Mouse (Mus musculus) embryonic facial prominence, embryonic 15.5 days (tissue): ENCODE data around the gene Mill2. TPM values are rescaled to one million over a fixed set of nuclear protein-coding genes. Genes with fewer than 3 reads are reported as not detected.
"Not testable (repeated sequence)": the region's sequence is repeated elsewhere in the genome, so short reads cannot be mapped to it uniquely, and the experiment has no call there.

Experiments used
- ATAC-seq: fragments of 200-750 bp; cut with Nextera tagmentation; 2 replicates; pipeline ENCODE4 v1.8.0; 2017; ENCODE audit warnings: low read depth, moderate TSS enrichment; ENCODE audit not compliant: insufficient number of reproducible peaks, low FRiP score, low TSS enrichment
- H3K27ac ChIP-seq: fragments of 300-500 bp; sonication (generic); replicated peaks from 2 replicates; pipeline ENCODE4 v1.5.1; 2015; ENCODE audit warnings: mild to moderate bottlenecking, inconsistent platforms
- H3K27me3 ChIP-seq: fragments of 300-500 bp; sonication (generic); 2 replicates; pipeline ENCODE4 v1.6.1; 2015; ENCODE audit warnings: inconsistent platforms
- H3K36me3 ChIP-seq: fragments of 300-500 bp; sonication (generic); 2 replicates; pipeline ENCODE4 v1.6.1; 2015; ENCODE audit warnings: mild to moderate bottlenecking, inconsistent platforms
- H3K4me1 ChIP-seq: fragments of 300-500 bp; sonication (generic); 2 replicates; pipeline ENCODE4 v1.6.1; 2015; ENCODE audit warnings: inconsistent platforms
- H3K4me2 ChIP-seq: fragments of 300-500 bp; sonication (generic); replicated peaks from 2 replicates; pipeline ENCODE4 v1.6.1; 2015; ENCODE audit warnings: mild to moderate bottlenecking, inconsistent platforms
- H3K4me3 ChIP-seq: fragments of 300-500 bp; sonication (generic); replicated peaks from 2 replicates; pipeline ENCODE4 v1.5.1; 2015; ENCODE audit warnings: mild to moderate bottlenecking, inconsistent platforms
- H3K9ac ChIP-seq: fragments of 300-500 bp; sonication (generic); 2 replicates; pipeline ENCODE4 v1.6.1; 2015; ENCODE audit warnings: inconsistent platforms
- H3K9me3 ChIP-seq: fragments of 300-500 bp; sonication (generic); replicated peaks from 2 replicates; pipeline ENCODE4 v1.6.1; 2016; ENCODE audit warnings: inconsistent platforms
- WGBS: fragments of 180-500 bp; shearing (Covaris S2); methylation state at CpG from one replicate; pipeline ENCODE4 v1.1.7; 2015; 5-methylcytosine and 5-hydroxymethylcytosine counted together
- polyA plus RNA-seq: library from polyadenylated mRNA; unstranded; fragments of >200 nt; fragmentation: Nextera tagmentation; extraction: Ambion mirVana; gene quantifications from 2 replicates; pipeline ENCODE4 v1.2.1, GENCODE M21; 2015

The Mill2 gene
- polyA plus RNA-seq: 1.0 and 1.1 TPM in 2 replicates

DNA sequence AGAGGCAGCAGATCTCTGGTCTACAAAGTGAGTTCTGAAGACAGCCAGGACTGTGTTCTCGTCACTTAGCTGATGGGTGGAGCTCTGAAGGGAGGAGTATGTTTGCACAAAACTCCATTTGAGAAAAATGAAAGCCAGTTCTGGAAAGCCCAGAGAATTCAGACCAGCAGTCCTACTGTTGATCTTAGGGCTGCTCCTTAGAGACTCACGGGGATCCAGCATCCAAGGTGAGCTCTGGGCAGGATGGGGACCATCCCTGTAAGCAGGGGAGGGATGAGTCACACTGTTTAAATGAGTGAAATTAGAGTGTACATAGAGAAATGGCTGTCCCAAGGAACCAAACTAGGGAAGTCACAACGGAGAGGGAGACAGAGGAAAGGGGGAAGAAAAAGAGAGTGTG lies at the start of gene Mill2:
TSS of gene Mill2 (plus strand) at position 102 of the 400 bp plus-strand sequence.
- H3K9ac ChIP-seq: peak within 1 kb of the TSS; percentile 40
- peak; percentile 47; the same call in 1 of the 2 replicates for ATAC-seq
- no peaks in the 10 kb centered on the region for H3K36me3 ChIP-seq
- H3K9me3 ChIP-seq: no peaks in the 10 kb centered on the region
- peak within 1 kb of the TSS; percentile 92 for H3K27ac ChIP-seq
- 11% methylated on average over 3 of the region's 3 CpGs for WGBS
- H3K4me3 ChIP-seq: peak within 1 kb of the TSS; percentile 43
- H3K4me2 ChIP-seq: peak within 1 kb of the TSS; percentile 61
- no peaks in the 10 kb centered on the region for H3K27me3 ChIP-seq
- H3K4me1 ChIP-seq: peaks cover 10% of the 10 kb centered on the region; the same call in 1 of the 2 replicates

DNA sequence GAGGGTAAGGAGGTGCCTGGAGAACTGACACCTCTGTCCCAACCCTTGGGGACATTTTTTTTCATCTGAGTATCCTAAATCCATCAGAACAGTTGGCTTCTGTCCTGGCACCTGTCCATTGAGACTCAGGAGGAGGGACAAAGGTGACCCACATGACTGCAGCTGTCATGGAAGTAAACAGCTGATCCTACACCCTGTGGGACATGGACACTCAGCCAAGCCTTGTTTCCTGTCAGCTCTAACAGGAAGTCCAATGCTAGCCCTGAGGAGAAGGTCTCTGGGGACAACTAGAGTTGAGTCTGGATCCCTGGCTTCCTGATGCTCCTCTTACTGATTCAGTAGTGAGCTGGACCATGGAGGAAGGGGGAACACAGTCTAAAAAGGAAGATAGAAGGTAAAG lies 49.1 kb upstream of the Mill2 start:
- H3K9me3 ChIP-seq, H3K27ac ChIP-seq, H3K4me1 ChIP-seq, H3K27me3 ChIP-seq, ATAC-seq, H3K36me3 ChIP-seq, H3K9ac ChIP-seq, H3K4me2 ChIP-seq, H3K4me3 ChIP-seq: not testable (repeated sequence)

DNA sequence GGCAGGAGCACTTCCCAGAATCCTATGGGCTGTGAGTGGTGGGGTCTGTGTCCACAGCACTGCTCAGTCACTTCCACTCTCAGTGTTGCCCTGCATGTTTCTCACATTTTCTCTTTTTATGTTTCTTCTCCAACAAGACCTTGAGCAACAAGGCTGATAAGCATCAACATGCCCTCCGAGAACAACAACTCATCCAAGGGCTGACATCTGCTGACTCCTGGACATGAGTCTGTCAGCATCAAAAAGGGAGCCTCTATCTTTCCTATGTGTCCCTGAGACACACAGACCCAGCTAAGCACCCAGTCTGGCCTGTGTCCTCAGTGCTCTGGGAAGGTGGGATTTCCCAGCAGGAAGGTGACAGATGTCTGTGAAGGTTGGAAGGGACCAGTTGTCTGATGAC lies 41.3 kb upstream of the Mill2 start, which contains the start of gene Psg19:
TSS of gene Psg19 (minus strand) at position 101 of the 400 bp plus-strand sequence.
- Histone ChIP-seq H3K9ac (no peak within 1 kb of the TSS), H3K4me2 (no peak within 1 kb of the TSS), H3K9me3 (no peaks in the 10 kb centered on the region), H3K27ac (no peak within 1 kb of the TSS), H3K36me3 (no peaks in the 10 kb centered on the region), H3K4me1 (no peaks in the 10 kb centered on the region), H3K4me3 (no peak within 1 kb of the TSS), H3K27me3 (no peaks in the 10 kb centered on the region)
- no peak for ATAC-seq
- 75% methylated on average over 1 of the region's 1 CpGs for WGBS

DNA sequence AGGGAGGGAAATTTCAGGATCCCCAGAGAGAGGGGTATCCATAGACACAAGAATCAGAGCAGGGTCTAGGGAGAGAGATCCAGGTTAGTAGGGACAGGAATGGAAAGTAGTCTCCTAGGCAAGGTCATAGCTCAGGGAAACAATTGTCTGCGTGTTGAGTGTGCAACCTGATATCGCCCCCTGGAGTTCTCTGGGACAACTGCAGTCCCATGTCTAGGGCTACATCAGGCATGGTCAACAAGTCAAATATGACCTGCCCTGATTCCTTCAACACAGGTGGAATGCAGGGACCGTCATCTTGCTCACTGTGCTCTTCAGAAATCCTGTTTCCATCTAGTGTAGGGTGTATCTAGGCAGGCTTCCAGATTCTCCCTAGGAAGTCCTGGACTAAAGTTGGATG lies 40.6 kb upstream of the Mill2 start:
- Histone ChIP-seq H3K4me3 (no peak overlapping the region), H3K27ac (no peak overlapping the region), H3K4me1 (no peaks in the 10 kb centered on the region), H3K9ac (no peak overlapping the region), H3K27me3 (no peaks in the 10 kb centered on the region), H3K9me3 (no peaks in the 10 kb centered on the region), H3K4me2 (no peak overlapping the region), H3K36me3 (no peaks in the 10 kb centered on the region)
- no peak for ATAC-seq
- 45% methylated on average over 3 of the region's 3 CpGs for WGBS

DNA sequence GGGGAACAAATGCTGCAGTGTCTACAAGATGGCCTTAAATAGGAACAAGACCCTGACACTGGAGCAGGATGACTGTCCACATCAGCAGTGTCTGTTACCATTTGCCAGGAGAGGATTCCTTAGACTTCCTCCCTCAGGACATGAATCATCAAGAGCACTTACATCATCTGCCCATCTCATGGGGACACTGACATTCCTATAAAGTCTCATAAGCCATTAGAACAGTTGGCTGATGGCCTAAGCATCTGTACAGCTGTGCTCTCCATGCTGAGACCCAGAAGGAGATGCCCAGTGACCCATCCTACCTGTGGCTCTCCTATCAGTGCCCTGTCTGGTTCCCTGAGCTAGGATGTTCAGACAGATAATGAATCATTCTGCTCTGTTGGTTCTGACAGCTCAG lies 36.2 kb upstream of the Mill2 start:
- ATAC-seq: no peak
- Histone ChIP-seq H3K9ac (no peak overlapping the region), H3K9me3 (no peaks in the 10 kb centered on the region), H3K36me3 (no peaks in the 10 kb centered on the region), H3K4me3 (no peak overlapping the region), H3K27ac (no peak overlapping the region), H3K4me2 (no peak overlapping the region), H3K4me1 (no peaks in the 10 kb centered on the region), H3K27me3 (no peaks in the 10 kb centered on the region)

DNA sequence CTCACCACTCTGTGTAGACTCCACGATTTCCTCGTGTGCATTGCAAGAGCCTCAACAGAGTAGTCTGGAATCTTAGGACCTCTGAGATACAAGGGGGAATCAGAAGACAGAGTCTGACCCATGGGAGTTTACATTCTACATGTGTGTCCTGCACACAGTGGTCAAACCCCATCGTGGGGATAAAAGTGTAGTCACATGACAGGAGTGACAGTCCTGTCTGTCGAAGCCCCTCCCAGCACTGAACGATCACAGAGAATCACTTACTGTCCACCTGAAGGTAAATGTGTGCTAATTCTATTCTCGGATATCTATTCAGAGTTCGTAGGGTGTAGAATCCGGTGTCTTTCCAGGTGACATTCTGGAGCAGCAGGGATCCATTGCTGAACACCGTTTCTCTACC lies 21.5 kb upstream of the Mill2 start:
- no peak overlapping the region for H3K27ac ChIP-seq
- WGBS: 82% methylated on average over 9 of the region's 9 CpGs
- ATAC-seq: no peak

DNA sequence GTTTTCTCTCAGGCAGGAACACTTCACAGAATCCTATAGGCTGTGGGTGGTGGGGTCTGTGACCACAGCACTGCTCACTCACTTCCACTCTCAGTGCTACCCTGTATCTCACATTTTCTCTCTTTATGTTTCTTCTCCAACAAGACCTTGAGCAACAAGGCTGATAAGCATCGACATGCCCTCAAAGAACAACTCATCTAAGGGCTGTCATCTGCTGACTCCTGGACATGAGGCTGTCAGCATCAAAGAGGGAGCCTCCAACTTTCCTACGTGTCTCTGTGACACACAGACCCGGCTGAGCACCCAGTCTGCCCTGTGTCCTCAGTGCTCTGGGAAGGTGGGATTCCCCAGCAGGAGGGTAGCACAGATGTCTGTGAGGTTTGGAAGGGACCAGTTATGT lies 18.3 kb upstream of the Mill2 start, which contains the start of gene Psg17:
TSS of gene Psg17 (minus strand) at position 101 of the 400 bp plus-strand sequence.
- Histone ChIP-seq H3K4me2 (no peak within 1 kb of the TSS), H3K27ac (no peak within 1 kb of the TSS), H3K9me3 (no peaks in the 10 kb centered on the region), H3K9ac (no peak within 1 kb of the TSS), H3K4me3 (no peak within 1 kb of the TSS), H3K4me1 (no peaks in the 10 kb centered on the region), H3K36me3 (no peaks in the 10 kb centered on the region), H3K27me3 (no peaks in the 10 kb centered on the region)
- WGBS: 71% methylated on average over 3 of the region's 3 CpGs
- ATAC-seq: no peak

More for the DNA sequence above, 21.5 kb upstream of the Mill2 start:
- H3K9ac ChIP-seq: no peak overlapping the region
- no peaks in the 10 kb centered on the region for H3K36me3 ChIP-seq
- H3K4me3 ChIP-seq: no peak overlapping the region
- H3K9me3 ChIP-seq: no peaks in the 10 kb centered on the region
- no peaks in the 10 kb centered on the region for H3K4me1 ChIP-seq
- H3K4me2 ChIP-seq: no peak overlapping the region
- no peaks in the 10 kb centered on the region for H3K27me3 ChIP-seq

DNA sequence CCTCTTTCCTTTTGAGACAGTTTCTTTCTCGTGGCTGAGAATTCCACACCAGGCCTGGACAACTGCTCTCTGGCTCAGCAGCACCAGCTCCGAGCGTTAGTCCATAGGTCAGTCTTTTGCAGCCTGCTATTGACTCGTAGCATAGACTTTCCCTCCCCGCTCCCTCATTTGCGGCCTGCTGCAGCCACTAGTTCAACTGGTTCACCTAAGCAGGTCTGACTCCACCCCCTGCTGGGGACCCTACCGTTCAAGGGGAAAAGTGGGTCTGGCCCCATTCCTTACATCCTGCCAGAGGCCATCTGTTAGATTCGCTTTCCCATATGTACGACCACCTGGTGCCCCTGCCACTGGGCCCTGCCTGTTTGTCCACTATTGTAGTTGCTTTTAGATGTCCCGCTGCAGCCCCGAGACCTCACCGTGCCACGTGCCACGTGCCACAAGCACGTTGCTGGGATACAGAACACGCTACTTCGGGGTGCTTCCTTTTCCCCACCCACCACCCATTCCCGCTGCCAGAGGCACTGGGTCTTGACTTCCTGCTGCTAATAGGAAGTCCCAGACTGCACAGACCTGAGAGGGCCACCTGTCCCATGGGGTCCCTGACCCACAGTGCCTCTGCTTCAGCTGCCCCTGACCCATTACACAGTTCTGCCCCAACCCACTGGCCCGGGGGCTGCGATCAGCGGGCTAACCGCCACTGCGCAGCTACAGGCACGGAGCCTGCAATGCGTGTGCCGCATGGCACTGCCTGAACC lies 11.8 kb upstream of the Mill2 start:
- Histone ChIP-seq H3K9me3 (no peaks in the 10 kb centered on the region), H3K36me3 (no peaks in the 10 kb centered on the region), H3K27ac (no peak overlapping the region), H3K9ac (no peak overlapping the region), H3K4me1 (no peaks in the 10 kb centered on the region), H3K27me3 (no peaks in the 10 kb centered on the region), H3K4me3 (no peak overlapping the region), H3K4me2 (no peak overlapping the region)
- WGBS: 59% methylated on average over 26 of the region's 26 CpGs
- no peak for ATAC-seq

DNA sequence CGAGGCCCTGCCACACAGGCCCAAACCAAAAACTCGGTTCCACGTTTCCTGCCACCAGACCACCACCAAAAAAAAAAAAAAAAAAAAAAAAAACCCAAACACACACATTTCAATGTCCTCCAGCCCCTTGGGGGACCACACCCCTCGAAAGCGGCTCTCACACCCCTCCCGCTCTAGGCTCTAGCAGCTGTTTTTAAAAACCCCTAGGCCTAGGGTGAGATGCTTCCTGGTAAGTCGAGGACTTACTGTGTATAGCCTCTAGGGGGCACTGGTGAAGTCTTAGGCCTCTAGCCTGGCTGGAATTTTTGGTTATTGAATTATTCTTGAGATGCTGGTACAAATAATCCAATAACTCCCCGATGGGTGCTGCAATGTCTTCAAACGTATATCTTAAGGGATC lies 11.2 kb upstream of the Mill2 start:
- no peaks in the 10 kb centered on the region for H3K9me3 ChIP-seq
- H3K9ac ChIP-seq: no peak overlapping the region
- no peak for ATAC-seq
- 50% methylated on average over 9 of the region's 9 CpGs for WGBS
- H3K4me2 ChIP-seq: no peak overlapping the region
- H3K4me1 ChIP-seq: no peaks in the 10 kb centered on the region
- no peaks in the 10 kb centered on the region for H3K36me3 ChIP-seq
- H3K27ac ChIP-seq: no peak overlapping the region
- no peaks in the 10 kb centered on the region for H3K27me3 ChIP-seq
- no peak overlapping the region for H3K4me3 ChIP-seq

DNA sequence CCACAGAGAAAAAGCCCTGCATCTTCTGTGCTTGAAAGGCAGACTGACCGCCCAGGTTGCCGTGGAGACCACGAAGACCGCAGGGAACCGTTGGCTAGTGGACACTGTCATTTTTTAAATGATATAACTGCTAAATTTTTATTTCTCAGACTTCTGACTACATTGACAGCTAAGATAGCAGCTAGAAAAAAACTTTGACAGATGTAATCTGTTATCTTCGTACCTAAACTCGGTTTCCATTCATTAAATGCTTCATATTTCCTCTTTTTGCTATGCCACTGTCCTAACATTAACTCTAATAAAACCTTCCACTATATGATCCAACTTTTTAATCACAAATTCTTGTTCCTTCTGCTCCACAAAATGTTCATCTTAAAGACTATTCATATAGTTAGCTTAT lies 10.2 kb upstream of the Mill2 start:
- H3K27ac ChIP-seq: no peak overlapping the region
- ATAC-seq: no peak
- 86% methylated on average over 7 of the region's 7 CpGs for WGBS
- H3K9ac ChIP-seq: no peak overlapping the region
- no peaks in the 10 kb centered on the region for H3K27me3 ChIP-seq
- H3K9me3 ChIP-seq: no peaks in the 10 kb centered on the region
- no peak overlapping the region for H3K4me3 ChIP-seq
- H3K4me1 ChIP-seq: no peaks in the 10 kb centered on the region
- no peak overlapping the region for H3K4me2 ChIP-seq
- H3K36me3 ChIP-seq: no peaks in the 10 kb centered on the region

DNA sequence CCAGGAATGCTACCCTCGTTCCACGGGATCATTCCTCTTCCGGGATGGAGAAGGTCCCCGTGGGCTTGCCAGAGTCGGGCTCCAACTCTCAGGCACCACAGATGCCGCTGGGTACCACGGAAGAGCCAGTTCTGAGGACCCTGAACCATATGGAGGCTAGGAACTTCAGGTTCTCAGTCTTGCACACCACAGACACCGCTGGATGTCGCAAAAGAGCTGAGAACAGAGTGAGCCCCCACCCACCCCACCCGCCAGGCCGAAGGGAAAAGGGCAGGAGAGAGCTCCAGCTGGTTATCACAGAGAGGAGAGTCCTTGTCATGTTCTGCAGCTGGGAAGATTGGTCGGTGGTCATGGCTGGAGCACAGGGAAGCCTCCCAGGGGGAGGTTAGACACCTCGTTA lies 7.5 kb upstream of the Mill2 start:
- Histone ChIP-seq H3K27me3 (no peaks in the 10 kb centered on the region), H3K4me3 (no peak overlapping the region), H3K36me3 (no peaks in the 10 kb centered on the region), H3K9ac (no peak overlapping the region), H3K9me3 (no peaks in the 10 kb centered on the region), H3K4me2 (no peak overlapping the region), H3K4me1 (no peaks in the 10 kb centered on the region), H3K27ac (no peak overlapping the region)
- 47% methylated on average over 13 of the region's 13 CpGs for WGBS
- ATAC-seq: no peak
